Mouse (Mus musculus): ENCODE data around the gene Dusp6. TPM values are rescaled to one million over a fixed set of nuclear protein-coding genes. Genes with fewer than 3 reads are reported as not detected.
"Not testable (repeated sequence)": the region's sequence is repeated elsewhere in the genome, so short reads cannot be mapped to it uniquely, and the experiment has no call there.

The Dusp6 gene
- total RNA-seq (2021) = 10 to 100 TPM; 17.9 to 21.9 TPM
- long read RNA-seq, experiment 1, transcript Dusp6-201 (3 exons, 2,796 nt) = major isoform, 9 of 17 reads
- long read RNA-seq, experiment 1, partial matches to known transcripts = 7 of 17 reads
- long read RNA-seq, experiment 1, other reads (novel, unspliced or antisense) = 0 of 17 reads
- long read RNA-seq, experiment 2, transcript Dusp6-201 (3 exons, 2,796 nt) = major isoform, 8 of 18 reads
- long read RNA-seq, experiment 2, partial matches to known transcripts = 0 of 18 reads
- long read RNA-seq, experiment 2, other reads (novel, unspliced or antisense) = 8 of 18 reads

DNA sequence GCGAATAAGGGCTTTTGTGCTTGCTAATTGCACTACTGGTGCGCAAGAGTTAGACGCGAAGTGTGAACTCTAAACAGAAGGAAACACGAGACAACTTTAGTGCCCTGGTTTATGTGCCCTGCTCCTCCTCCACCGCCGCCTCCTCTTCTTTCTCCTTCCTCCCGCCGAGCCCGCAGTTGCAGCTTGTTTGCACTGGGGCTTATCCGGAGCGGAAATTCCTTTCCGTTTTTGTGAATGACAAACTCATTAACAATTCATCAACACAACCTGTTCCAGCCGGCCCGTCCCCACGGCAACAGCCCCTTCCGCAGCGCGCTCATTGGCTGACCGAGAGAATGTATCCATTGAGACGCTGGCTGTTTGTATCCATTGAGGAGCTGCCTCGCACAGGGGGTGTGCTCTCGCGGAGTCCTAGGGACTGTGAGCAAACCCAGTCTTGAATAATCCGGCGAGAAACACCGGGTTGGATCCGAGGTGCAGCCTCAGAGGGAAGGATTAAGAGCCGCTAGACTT, at the start of gene Dusp6:
Gene Dusp6 (plus strand): TSS at position 365 of the 513 bp plus-strand sequence.
- DNase-seq = peak; percentile 93

DNA sequence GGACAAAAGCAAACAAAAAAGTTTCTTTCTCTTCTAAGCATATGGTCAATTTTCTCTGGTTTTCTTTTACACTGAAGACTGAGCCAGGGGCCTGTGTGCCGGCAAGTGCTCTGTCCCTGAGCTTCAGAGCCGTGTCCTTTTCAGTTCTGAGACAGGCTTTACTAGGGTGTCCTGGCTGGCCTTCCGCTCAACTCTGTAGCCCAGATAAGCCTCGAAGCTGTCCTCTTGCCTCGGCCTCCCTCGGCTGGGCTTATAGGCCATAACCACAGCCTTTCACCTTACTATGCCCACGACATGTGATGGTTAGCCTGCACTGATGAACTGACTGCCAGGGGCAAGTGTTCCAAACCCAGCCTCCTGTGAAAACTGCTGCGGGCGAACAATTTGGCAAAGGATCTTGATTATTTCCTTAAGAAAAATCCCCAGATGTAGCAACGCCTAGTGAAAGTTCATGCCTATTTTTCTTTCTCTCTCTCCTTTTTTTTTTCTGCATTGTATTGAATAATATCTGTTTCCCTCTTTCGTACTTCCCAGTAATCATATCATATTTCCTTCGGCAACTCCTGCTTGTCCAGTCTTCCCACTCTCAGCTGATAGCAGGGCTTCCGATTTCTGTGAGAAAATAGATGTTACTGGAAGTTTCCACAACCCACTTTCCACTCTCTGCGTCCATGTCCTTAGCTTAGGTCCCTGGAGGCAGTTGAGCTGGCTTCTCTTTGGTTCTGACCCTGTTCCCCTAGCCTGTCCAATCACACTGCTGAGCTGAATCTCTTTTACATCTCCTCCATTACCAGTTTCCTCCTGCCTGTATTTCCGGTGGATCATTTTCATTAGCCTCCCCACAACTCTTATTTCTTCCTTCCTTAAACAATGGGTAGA, 48.4 kb upstream of the Dusp6 start:
- DNase-seq = no peak

DNA sequence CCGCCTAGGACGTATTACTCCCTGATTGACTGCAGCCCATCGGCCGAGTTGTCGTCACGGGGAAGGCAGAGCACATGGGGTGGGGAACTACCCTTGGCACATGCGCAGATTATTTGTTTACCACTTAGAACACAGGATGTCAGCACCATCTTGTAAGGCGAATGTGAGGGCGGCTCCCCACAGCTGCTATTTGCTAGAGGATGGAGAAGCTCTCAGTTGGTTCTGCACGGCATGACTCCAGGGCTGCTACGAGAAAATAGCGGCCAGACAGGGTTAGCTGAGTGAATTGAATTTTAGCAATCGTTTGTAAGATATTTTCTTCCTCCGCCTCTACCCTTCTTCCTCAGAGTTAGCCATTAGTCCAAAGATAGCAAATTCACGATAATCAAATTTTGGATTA, 46.5 kb upstream of the Dusp6 start:
- DNase-seq = not testable (repeated sequence)

DNA sequence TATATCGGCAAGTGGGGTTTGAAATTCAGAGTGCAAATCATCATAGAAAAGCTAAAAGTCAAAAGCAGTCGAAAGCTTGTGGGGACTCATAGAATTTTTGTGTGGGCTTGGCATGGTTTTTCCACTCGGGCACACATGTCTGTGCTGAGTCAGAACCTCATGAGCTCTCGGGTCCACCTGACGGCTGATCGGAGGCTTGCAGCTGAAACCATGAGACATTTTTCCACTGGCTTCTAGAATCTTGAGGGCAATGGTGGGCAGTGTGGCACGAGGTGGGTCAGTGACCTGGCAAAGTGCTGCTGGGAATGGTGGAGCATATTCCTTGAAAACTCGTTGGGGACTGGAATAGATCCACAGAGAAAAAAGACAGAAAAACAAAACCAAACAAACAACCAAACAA, 41.5 kb upstream of the Dusp6 start:
- DNase-seq = no peak

DNA sequence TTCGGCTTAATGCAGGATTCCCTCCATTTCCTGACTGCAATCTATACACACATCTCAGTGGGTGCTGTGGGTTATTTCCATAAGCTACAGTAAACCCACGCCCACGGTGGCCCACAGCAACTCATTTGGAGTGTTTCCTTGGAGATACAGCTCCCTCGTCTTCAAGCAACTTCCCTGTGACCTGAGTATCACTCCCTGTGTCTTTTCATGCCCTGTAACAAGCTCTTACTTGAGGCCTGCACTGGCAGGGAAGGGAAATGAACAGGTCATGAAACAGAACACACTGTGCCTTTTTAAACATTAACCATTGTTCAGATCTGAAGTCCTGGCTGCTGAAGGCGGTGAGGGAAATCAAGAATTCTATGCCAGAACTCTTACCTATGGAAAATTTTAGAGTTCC, 40.3 kb upstream of the Dusp6 start:
- no peak for DNase-seq

DNA sequence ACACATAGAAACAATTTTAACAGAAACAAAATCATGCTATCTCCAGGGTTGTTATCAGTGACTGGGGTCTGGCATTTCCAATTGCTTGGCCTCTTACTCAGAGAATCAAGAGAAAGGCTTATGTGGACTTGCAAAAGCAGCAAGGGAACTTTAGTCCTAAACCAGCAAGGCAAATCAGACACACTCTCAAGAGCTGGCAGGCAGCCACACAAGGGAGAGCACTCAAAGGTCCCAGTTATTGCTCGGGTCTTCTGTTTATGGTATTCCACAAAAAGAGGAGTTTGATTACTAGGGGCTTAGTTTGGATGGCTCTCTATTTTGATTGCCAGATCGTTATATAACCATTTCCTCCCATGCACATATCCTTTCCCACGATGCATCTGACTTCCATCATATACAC, 38.8 kb upstream of the Dusp6 start:
- DNase-seq = no peak

DNA sequence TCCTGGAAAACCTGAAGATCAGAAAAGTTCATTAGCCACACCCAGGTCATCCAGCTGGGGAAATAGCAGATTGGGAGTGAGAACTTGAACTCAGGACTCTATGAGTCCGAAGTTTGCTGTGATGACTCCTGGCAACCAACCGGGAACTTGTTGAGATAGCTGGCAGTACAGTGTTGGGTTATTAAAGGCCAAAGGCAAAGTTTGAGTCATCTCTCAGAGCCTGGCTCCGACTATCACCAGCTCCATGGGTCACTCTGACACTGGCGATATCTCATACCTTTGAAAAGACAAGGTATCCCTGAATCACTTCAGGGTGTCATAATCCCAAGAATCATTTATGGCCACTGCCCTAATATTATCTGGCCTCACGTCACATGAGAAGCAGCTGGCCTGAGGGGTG, 36.2 kb upstream of the Dusp6 start:
- no peak for DNase-seq

DNA sequence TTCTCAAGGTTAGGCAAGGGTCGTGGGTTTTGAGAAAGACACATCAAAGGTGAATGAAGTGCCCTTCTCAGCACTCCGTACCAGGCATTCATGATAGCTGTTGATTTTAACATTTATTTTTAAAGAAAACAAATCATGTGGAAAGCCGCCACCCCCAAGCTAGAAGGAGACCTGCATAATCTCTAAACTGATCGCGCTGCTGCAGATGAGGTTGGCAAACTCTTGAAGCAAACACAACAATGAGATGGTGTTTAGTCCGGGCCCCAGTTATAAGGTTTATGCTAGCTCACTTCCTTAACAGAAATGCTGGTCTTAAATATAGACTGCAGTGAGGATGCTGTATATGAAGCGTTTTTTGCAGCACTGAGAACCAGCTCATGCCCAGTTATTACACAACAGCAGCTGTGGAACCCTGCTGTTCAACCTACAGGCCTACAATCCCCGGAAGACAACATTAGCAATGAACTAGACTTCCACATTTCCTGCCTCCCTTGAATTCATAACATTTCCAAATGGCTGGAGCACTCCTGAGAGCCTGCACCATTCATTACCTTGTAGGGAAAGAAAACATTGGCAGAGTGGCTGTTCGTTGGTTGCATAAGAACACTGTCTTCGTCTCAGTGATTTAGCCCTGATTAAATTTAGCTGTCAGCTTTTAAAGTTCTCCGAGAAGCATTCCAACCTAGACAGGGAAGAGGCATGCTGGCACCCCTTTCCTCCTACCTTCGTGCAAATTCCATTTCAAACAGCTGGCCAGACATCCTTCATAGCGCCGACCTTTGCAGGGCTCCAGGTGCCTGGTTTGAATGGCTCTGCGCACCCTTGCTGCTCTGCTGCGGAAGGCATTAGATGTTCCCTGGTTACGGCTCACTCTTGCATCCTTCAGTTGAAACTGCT, 34.8 kb upstream of the Dusp6 start:
- DNase-seq = no peak

DNA sequence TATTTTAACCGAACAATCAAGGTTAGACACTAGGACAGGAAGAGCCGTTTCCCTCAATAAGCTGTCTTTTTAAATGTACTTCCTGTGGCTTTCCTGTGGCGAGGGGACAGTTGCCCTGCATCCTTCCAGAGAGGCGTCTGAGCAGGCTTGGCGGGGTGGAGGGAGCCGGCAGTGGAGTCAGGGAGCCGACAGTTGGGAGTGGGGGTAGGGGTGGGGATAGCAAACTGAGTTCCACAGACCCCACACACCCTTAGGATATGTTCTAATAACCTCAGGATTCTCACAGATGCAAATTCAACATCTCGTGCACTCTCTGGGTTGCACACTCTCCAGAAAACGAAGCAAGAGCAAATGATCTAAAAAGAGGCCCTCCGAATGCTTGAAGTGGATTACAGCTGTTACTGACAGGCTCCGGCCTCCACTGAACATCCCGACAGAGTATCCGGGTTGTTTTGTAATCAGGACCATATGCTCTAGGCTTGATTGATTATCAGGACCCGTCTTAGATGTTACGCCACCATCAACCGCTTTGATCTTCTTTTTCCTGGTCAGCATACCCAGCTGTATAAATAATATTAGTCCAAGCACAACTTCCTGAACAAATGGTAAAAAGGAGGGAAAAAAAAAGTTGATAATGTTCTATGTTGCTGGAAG, 33.9 kb upstream of the Dusp6 start:
- no peak for DNase-seq

DNA sequence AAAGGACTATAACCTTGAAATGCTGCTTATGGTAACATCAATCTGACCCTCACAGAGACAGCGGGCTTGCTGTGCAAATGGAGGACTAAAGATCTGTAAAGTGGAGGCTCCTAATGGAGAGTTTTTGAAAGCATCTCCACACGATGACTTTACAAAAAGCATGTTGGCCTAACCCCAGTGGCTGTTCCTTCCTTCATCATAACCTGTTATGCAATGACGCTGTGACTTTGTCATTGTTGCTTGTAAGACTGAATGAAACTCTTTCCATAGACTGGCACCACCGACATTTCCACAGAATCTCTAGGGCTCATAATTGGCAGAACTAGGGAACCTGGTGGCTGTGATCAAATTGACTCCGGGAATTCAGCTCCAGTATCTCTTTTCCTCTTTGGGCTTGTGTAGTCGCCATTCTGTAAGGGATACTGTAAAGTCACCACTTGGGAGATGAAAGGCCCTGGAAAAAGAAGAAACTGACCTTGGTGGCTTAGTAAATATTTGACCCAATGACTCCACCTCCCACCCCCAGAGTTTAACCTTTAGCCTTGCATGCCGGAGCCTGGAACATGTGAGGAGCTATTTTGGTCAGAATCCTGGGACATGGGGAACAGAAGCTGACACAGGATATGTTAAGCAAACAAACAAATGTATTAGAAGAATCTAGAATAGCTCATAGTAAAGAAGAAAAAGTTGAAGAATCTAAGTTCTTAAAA, 30.4 kb upstream of the Dusp6 start:
- no peak for DNase-seq

DNA sequence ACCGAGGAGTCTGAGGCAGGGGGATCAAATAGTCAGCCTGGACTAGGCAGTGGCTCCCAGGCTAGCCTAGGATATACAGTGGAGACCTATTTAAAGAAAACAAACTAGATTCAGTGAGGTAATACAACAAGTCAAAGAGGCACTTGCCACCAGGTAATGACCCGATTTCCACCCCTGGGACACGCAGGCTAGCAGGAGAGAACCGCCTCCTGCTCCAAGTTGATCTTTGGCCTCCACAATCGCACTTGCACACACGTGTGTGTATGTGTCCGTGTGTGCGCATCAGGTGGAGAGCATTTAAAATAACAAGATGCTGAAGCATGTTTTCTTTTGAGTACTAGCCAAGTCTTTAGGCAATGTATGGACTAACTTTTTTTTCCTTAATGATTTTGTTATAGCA, 28.7 kb upstream of the Dusp6 start:
- no peak for DNase-seq

DNA sequence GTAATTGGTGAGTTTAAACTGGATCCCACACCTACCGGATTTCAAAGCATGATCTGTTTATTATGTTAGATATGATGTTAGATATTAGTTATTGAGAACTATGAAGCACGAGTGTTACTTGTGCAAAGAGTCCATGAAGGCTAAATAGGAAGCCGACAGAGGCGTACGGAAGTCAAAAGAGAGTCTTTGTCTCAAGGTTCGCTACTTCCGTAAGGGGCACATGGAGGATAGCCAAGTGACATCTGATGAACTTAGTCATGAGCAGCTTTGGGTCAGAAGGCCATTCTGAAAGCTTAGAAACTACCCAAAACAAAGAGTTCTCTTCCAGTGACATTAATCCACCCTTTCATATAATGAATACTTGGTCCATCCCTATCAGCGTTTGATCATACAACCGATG, 27.9 kb upstream of the Dusp6 start:
- DNase-seq = no peak

DNA sequence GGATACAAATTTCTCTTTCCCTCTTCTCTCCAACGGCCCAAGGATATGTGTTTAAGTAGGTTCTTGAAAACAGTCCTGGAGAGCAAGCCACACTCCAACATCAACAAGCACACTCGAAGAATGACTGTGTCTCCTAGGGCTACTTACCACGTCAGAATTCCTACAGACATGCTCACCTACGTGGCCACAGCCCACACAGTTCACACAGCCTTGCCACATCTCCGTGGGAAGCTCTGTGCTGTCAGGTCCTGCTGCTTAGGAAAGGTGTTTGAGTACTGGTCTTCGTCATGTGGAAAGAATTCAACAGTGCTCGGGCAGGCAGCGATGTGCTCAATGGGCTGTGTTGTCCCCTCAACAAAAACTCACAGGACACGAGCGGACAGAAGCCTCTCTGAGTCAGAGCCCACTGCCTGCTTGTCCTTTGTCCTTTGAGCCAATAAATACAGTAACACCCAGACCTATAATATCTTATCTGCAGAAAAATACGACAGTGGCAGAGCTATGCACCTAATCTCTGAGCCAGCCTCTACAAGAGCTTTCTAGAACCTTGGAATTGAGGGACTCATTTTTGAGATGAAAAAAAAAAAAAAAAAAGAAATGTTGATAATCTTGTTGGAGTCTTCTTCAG, 25.7 kb upstream of the Dusp6 start:
- no peak for DNase-seq

DNA sequence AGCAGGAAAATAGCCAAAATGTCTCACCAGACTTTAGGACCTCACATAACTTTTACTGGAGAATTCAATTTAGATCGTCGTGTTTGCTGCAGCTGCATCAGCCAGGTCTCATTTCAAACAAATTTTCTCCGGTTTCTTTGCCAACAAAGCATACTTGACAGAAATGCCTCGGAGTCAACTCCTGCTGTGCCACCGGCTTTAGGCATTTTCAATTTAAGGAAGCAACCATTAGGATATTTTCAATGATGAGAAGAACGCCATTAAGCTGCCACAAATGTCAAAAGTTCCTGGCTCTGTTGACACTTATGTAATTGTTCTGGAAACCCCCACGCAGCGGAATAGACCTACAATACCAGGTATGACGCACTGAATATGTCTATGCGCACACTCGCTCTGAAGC, 24.5 kb upstream of the Dusp6 start:
- no peak for DNase-seq

DNA sequence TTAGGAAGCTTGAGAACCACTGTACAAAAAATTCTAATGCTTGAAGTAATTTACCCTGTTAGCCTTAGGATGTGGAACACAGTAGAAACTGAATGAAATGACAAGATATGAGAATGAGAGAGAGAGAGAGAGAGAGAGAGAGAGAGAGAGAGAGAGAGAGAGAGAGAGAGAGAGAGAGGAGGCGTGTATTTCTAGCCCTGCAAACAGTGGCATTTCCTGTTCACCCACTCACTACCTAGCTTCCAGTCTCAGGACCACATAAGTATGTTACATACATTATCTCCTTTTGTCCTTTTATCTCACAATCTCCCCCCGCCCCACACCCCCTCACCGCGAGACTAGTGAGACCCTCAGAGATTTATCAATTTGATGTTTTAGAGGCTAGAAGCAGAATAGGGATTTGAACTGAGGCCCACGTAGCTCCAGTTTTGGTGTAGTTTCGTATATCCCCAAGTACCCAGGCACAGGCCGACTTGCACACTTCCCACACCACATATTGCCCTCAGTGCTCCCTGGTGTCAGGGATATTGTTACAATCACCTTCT, 21.7 kb upstream of the Dusp6 start:
- DNase-seq = no peak

DNA sequence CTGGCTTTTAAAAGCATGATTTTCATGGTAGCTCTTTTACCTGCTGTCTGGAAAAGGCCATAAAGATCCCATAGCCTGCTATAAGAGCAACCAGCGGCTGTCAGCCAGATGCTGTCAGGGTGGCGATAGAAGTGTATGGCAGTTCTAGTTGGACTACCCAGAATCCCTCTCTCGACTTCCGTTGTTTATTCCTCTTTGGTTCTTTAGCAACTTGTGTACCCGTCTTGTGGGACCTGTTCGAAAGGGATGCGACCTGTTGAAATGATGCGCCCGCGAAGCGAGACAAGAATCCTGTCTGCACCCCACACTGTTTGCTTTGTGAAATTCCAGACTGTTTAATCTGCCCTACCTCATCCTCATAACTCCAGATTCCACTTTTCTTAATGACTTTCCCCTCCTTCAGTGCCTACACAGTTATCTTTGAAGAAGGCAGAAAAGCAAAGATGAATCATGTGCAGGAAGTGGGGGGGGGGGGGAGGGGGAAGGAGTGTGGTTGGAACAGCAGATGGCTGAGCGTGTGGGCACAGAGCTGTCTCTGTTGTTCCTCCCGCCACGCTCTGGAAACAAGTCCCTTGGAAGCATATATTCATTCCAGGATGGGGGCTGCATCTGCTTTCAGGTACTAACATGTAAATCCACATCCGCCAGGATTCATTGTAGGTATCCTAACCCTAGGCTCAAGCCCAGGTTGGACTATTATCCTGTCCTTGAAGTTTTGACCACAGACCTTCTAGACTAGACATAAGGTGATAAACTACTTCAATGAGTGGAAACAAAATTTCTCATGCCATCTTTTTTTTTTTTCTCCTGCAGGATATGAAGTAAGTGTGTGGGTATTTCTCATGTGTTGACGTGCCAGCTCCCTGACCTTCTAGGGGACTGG, 21.0 kb upstream of the Dusp6 start:
- DNase-seq = no peak

DNA sequence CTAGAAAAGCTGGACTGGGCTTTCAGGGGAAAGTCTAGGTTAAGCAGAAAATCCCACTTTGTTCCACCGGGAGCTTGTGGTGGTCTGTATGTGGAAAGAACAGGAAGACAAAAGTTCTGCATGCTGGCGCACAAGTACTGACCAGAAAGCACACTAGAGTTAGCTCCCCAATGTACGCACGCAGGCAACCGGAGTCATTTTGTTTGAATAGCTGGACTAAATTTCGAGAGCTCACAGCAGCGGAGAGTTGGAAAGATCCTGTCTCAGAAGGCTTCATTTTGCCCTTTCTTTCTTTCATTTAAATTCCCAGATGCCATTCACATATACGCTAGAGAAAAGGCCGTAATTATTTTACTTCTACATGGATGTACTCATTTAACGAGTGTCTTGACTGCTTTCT, 20.3 kb upstream of the Dusp6 start:
- DNase-seq = no peak

DNA sequence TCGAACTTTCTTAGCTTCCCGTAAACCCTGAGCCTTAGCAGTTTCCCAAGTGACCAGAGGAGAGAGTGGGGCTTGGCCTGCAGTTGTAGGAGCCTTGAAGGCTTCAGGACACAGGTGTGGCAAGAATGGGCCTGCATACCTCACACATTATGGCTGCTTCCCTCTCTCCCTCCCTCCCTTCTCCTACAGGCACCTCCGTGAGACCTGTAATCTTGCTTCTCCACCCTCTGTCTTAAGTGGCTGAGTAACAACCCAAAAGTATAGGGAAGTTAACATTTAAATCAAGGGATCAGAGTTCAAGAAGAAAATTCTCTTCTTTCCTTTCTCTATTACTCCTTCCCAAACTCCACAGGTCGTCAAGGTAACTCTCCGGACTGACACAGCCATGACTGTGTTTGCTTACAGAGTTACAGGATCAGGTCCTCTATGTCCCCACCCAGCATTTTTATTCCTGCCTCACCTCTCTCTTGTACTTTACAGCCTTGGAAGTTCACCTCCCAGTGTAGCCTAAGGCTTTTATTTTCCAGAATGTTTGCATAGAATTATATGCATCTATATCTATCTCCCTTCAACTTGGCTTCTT, 19.0 kb upstream of the Dusp6 start:
- no peak for DNase-seq

DNA sequence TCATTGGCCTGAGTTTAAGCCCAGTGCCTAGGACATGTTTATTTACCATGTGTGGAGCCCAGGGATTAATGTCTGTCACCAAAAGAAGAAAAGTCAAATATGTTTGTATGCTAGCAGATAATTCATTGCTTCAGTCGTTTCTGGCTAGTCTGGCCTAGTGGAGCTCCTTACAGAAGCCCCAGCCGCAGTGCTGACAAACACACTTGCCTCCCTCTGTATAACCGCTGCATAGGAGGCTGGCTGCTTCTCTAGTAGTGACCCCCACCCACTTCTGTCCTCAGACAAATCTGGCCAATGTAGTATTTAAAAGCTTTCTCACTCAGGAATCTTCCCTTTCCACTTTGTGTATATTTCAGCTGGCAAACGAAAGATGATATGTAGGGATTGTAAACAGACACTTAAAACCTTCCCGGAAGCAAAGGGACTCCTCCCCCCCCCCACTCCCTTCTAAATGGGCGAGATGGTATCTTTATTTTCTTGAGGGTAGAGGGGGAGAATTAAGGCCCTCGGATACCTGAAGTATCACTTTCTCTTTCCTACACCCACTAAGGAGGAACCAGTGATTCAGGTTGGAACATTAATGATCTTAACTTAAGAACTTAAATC, 18.3 kb upstream of the Dusp6 start:
- no peak for DNase-seq

Measured in gastrocnemius, postnatal 25 days (tissue).